Mouse (Mus musculus): ENCODE results near the gene Ppl.

Ppl gene

DNA sequence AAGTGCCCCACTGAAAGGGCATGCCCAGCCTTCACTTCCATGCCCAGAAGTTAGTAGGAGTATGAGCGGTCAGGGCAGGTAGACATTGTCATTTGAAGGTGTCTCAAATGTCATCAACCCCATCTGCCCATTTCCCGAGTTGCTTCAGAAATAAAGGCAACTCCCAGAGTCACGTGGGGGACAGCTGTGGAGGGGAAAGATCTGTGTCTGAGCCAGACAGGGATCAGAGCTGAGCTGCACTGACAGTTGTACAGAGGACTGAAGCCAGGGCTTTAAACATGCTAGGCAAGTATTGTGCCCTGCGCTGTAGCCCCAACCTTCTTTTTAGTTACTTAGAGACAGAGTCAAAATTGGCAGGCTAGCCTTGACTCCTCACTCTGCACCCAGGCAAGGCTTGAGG is 12.4 kb downstream of the Ppl start:
- DNase-seq, result no peak

DNA sequence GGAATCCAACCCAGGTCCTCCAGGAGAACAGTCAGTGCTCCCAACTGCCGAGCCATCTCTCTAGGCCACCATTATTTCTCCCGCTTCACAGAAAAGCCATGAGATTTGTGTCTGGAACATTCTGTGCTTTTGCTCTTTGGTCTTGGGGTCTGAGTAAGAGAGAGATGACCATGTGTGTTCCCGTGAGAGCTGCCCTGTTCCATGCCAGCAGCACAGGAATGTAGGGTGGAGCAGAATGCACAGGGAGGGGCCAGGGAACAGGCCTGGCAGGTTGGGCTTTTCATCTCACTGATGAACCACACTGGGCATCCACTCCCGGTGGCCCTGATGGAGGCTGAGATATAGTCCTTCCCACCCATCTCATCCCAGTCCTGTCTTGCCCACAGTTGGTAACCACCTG is 12.8 kb downstream of the Ppl start:
- DNase-seq, result no peak

DNA sequence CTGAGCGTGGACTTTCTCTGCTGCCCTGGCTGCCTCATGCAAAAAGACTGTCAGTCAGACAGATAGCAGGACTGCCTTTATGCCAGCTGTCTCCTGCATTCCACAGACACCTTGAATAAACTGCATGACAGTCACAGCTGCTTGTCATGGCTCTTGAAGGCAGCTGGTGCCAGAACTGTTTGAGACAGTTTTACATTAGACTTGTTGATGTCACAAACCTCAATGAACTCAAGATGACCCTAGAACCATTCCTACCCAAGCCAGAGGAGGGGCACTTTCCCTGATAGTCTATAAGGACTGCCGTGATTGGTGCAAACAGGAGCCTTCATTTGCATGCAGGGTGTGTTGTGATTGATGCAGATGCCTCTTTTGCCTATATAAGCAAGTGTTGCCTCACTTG is 18.6 kb downstream of the Ppl start:
- DNase-seq, result no peak

DNA sequence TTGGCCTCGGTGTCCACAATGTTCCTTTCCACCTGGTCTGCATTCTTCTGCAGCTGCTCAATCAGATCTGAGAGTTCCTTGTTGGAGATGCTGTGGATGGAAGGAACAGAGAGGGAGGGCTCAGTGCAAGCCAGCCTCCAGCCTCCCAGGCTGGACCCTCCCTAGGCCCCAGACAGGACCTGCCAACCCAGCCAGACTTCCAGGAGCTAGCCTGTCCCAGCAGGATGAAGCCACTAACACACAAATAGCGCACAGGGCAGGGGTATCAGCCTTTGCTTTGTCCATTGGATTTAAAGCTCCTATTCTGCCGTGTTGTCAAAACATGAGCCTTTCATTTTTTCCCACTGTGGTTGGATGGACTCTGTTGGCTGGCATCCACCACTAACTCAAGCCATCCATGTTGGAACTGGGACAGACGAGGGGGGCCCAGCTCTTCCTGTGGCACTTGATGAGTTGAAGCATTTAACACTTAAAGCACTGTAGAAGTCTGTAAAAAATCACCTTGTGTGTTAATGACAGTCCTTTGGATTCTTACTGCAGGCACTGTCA is 19.1 kb downstream of the Ppl start:
- no peak for DNase-seq

DNA sequence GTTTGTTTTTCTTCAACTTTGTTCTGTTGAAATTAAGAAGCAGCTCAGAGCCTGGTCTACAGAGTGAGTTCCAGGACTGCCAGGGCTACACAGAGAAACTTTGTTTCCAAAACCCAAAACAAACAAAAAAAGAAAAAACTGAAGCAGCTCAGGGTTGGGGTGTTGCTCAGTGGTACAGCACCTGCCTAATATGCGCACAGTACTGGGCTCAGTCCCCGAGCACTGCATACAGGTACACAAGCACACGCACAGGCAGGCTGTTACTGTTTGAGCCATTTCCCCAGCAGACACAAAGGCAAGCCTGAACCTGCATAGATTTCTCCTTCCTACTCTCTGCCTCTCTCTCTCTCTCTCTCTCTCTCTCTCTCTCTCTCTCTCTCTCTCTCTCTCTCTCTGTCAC is 21.2 kb downstream of the Ppl start:
- no peak for DNase-seq

DNA sequence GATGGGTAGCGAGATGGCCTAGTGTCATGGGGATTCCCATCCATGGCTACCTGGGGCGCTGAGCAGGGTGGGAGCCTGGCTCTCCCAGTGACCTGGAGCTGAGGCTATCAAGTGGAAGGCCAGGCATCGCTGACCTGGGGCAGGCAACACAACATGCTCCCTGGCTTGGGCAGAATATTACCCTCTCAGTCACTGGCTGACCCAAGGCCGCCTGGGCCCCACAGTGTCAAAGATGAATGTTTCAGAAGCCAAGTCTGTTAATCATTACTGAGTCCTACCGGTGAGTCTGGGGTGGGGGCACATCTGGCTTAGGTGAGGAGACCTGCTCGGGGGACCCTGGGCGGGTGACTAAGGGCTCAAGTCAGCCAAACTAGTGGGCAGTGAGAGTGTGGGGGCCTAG is 22.3 kb downstream of the Ppl start:
- DNase-seq, result peak; percentile 34

DNA sequence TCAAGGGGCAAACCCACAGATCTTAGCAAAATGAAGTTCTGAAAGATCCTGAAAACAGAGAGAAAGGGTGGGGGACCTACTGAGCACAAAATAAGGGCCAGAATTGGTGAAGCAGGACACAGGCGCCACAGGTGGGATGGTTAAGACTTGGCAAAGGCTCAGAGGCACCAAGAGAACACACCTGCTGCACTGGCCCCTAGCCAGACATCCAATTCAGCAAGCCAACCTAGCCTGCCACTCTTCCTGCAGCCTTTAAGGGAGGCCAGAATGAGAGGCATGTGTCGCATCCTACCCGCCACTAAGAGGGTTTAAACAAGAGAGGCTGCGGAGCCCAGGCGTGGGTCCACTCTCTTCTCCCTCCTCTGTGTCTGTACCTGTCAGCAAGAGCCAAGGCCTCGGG is 31.2 kb downstream of the Ppl start:
- no peak for DNase-seq

DNA sequence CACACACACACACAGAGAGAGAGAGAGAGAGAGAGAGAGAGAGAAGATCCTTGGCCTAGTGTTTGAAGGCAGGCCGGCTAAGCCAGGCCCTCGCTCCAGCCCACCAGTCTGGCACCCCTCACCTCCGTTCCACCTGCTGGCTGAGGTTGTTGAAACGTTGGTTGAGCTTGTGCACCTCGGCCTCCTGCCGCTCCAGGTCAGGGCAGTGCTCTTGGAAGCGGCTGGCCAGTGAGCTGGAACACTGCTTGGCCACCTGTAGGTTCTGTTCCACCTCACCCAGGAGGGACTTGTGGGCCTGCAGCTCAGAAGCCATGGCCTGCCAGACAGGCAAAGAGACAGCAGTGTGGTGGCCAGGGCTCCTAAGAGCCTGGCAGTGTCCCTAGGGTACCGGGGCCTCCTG is 35.7 kb downstream of the Ppl start:
- DNase-seq, result peak; percentile 56

DNA sequence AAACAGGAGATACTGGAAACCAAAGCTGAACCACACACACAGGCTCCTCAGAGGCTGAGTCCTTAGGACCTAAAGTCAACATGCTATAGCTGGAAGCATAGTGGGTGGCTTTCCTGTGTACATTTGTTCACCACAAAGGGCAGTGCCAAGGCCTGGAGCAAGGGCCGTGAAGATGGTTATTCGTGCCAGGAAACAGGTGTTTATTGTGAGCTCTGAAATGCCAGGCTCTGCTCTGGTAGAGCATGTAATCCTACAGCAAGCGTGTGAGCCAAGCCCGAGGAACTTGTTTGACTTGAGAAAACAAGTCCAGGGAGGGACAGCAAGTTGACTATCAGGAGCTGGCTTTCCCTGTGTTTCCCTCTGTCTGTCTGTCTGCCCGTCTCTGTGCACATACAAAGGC is 38.9 kb downstream of the Ppl start:
- DNase-seq, result peak; percentile 70

DNA sequence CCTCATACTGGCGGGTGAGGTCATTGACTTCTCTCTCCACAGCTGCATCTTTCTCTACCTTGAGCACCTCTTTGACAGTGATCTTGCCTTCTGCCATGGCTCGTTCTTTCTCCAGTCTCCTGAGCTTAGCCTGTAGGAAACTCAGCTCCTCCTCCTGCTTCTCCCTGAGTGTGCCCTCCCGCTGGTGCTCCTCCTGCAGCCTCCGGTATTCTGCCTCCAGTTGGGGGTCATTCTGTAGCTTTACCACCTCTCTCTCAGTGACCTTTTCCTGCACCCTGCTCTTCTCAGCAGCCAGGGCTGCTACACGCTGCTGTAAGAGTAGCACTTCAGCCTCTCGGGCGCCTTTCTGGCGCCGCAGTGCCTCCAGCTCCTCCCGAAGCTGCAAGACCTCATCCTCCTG is 43.2 kb downstream of the Ppl start:
- no peak for DNase-seq

DNA sequence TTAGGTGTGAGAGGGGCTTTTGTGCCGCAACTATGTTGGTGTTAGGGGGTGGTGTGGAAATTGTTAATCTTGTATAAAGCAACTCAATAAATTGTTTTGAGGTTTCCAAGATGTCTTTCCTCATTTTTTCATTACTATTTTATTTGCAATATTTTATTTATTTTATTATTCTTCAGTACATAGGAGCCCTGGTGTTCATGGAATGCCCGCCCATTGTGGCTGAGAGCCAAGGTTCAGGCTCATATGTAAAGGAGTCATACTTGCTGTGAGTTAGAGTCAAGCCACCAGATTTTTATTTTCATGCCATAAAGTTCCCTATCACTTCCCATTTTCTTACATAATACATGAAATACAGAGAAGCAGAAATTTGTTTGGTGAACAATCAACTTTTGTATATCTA is 46.0 kb downstream of the Ppl start:
- no peak for DNase-seq

DNA sequence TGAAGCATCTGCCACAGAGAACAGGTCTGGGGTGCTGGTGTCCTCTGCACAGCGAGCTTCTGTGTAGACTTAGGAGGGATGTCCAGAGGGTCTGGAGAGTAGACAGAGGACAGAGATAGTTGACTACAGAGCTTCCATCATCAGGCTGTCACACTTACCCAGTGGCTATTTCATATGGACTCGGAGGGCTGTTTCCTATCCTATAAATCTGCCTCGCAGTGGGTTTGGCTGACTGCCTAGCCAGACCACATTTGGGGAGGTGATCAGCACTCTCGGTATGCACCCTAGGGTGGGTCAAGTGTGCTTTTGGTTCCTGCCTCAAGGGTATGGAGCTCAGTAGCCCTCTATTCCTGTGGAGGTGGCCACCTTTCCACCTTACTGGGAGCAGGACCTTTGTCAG is 47.0 kb downstream of the Ppl start:
- no peak for DNase-seq

DNA sequence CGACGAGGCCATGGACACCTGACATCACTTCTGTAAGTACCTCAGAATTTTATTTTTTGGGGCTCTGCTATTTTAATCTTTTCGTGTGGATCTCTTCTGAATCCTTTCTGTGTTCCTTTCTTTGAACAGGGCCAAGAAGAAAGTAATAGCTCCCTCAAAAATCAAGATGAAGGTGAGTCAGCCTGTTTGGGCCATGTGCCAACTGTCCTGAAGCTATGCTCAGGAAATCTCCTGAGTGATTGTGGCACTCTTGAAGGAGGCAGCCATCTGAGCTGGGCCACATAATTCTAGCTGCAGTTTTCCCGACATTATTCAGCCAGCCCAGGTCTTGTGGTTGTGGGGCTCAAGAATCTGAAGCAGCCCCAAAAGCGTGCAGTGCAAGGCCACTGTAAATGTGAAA is 57.9 kb downstream of the Ppl start:
- DNase-seq, result no peak

DNA sequence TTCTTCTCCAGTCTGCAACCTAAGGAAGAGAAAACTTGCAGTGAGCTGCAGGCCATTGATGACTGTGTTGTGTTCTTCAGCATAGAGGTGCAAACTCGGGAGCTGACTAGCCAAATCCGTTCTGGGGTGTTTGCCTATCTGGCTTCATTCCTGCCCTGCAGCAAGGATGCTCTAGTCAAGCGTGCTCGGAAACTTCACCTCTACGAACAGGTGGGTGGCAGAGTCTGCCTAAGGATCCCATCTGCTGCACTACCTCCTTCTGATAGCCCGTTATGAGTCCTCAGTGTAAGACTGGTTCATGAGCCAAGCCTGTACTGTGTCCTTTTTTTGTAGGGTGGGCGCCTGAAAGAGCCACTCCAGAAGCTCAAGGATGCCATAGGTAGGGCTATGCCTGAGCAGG is 60.2 kb downstream of the Ppl start:
- no peak for DNase-seq

DNA sequence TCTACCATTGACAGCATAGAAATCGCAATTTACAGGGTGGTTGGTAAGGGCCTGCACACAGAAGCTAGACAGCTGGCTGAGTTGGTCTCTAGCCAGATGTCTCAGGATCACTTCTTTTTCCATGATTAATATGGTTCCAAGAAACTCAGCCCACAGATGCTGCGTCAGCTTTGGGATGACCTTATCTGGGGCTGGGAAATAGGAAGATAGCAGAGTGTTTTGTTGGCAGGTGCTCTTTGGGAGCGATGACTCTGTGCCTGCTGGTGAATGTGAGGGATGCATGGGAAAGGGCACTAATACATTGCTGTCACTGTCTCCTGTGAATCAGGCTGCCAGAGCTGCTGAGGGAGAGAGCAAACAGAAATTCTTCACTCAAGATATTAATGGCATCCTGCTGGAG is 61.9 kb downstream of the Ppl start:
- no peak for DNase-seq

DNA sequence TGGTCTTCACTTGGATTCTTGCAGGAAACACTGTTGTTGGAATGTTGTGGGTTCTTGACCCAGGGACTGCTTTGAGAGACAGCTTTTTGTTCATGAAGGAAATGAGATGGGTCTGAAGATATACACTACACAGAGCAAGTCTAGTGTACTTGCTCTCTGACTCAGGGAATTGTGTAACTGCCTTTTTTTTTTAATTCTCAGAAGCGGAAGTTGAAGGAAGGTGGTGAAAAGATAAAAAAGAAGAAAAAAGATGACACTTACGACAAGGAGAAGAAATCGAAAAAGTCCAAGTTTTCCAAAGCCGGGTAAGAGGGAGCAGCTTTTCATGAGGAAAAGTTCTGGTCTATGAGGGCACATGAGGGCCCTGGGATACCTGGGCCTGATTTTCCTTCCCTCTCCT is 68.7 kb downstream of the Ppl start:
- no peak for DNase-seq

DNA sequence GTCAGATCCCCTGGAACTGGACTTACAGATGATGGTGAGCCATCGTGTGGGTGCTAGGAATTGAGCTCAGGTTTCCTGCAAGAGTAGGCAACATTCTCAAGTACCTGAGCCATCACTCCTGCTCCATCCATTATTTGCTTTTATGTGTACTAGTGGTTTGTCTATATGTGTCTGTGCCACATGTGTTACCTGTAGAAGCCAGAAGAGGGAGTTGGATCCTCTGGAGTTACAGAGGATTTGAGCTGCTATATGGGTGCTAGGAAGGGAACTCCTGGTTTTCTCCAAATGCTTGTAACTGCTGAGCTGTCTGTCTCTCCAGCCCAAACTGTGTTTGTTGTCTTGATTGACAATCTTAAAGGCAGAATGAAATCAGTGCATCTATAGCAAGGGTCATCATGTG is 74.1 kb downstream of the Ppl start:
- no peak for DNase-seq

DNA sequence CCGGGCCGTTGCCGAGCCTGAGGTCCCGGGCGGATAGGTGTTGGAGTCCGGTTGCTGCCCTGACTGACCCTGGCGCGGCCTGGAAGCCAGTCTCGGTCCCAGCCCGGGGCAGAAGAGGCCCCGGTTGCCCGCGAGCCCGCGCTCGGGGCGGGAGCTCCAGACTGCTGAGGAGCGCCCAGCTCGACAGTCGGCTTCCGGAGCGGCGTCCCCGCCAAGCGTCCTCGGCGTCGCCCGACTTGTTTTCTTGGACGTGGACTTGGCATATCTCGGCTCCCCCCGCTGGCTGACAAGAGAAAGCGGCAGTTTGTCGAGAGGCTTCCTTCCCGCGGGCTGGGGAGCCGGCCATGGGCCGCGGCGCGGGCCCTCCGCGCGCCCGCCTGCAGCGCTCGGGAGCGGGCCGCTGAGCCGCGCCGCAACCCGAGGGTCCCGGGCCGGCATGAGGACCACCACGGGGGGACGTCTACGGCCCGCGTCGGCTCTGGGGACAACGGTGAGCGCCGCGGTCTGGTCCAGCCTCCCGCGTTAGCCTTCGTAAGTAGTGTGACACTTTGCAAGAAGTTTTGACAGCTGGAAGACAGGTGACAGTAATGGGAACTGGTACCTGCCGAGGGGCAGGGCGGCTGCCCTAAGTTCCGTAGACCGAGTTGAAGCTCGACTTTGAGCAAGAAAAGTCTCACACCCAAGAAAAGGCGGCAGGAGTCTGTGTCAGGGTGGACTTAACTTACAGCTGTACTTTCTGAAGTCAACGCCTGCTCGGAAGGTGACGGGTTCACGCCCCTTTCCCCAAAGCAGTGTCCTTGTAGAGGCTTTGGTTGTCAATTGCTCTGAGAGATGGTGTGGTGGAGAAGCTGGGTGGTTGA is 81.7 kb downstream of the Ppl start:
- DNase-seq, result peak; percentile 81

DNA sequence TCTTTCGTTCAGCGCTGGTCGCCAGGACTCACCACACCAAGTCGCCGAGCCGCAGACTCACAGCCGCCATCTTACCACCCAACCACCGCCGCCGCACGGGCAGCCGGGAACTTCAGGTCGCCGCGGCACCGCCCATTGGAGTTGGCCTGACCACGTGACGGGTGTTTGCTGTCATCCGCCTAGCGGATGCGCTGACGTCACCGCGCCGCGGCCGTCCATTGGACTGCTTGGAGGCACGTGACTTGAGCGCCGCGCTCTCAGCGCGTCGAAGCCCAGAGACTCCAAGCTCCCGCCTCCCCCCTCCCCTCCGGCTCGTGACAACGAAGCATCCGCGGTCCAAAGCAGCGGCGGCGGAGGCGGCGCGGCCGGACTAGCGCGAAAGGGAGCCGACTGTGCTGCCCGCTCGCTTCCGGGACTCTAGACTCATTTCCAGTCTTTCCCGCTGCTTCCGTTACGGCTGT is 82.4 kb downstream of the Ppl start, which contains the start of the genes Glyr1 and Ubn1:
Gene Glyr1, minus strand, starts transcription at position 90 of the 461 bp plus-strand sequence.
Gene Ubn1, plus strand, starts transcription at position 284 of the 461 bp plus-strand sequence.
- peak; percentile 99 for DNase-seq

DNA sequence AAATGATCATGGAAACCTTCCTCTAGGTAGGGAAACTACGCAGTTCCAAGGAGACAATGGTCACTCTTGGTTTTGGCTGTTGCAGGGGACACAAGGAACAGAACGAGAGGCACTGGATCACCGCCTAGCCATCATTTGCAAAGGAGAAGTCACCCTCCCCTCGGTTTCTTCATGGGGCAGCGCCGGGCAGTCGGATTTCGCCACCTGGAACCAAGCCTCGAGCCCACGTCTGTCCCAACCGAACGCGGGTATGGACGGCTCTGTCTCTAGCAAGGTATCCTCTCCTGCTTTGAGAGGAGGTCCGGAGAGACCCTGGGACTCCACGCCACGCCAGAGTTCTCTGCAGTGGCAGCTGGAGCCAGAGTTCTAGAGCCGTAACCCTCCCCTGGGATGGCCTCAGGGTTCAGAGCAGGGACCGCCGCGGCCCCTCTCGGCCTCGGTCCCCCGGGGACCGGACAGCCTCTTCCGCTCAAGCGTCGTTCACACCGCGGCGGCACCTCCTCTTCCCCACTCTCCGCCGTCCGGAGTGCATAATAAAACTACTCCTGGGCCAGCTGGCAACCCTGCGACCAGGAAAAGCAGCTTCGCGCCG is 82.9 kb downstream of the Ppl start:
- DNase-seq, result no peak

DNA sequence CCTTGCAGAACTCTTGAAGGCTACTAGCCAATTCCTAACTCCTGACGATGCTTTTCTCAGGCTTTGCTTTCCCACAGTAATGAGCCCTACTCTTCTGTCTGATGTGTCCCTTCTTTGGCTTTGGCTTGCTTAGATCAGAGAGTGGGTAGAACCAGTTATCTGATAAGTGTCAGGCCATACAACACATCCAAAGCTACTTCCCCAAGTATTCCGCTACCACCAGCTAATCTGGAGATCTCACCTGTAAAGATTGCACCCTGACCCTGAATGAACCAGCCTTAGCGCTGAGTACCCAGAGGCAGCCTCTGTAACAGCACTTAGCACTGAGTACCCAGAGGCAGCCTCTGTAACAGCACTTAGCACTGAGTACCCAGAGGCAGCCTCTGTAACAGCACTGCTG is 86.9 kb downstream of the Ppl start:
- DNase-seq, result no peak

DNA sequence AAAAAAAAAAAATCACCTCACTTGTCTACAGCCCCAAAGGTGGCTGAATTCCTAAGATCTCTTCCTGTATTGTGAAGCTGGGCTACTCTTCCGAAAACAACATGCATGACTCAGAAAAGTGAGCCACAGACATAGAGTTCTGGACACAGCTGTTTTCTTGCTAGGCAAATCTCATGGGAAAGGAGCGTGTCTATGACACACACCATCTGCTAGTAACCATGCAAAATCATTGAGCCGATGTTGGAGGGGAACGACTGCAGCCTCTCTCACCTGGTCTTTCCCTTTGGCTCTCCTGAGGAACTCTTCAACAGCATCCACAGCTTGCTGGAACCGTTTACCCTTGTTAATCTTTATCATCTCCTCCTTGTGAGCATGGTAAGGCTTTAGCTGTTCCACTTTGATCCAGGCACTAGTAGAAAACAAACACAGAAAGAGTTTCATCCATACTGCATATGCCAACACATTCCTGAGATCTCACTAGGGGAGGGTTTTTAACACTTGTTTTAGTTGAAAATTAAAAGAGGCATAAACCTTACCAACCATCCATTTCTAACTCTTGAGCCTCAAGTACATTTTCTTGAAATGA is 95.5 kb downstream of the Ppl start:
- peak; percentile 20 for DNase-seq

All from kidney, adult 11 months (tissue).